Mouse (Mus musculus) embryonic facial prominence, embryonic 11.5 days (tissue): ENCODE results near the gene Gm20532. TPM values are rescaled to one million over a fixed set of nuclear protein-coding genes. Genes with fewer than 3 reads are reported as not detected.

ENCODE experiments used
- ATAC-seq: fragments of 200-750 bp; cut with Nextera tagmentation; replicated peaks from 2 replicates; pipeline ENCODE4 v1.8.0; 2017; ENCODE audit warnings: low read depth; ENCODE audit not compliant: insufficient number of reproducible peaks, low FRiP score, low TSS enrichment
- DNase-seq: peaks from one replicate; pipeline ENCODE4 v3.0.0-alpha.2; 2015; ENCODE audit warnings: low spot score
- H3K27ac ChIP-seq: fragments of 300-500 bp; sonication (generic); replicated peaks from 2 replicates; pipeline ENCODE4 v1.5.1; 2014; ENCODE audit warnings: mild to moderate bottlenecking, low read depth, low read length, control low read depth
- H3K27me3 ChIP-seq: fragments of 300-500 bp; sonication (generic); 2 replicates; pipeline ENCODE4 v1.6.1; 2014; ENCODE audit warnings: mild to moderate bottlenecking, low read length, moderate library complexity, mixed read lengths; ENCODE audit not compliant: control insufficient read depth, insufficient read depth
- H3K36me3 ChIP-seq: fragments of 300-500 bp; sonication (generic); replicated peaks from 2 replicates; pipeline ENCODE4 v1.6.1; 2014; ENCODE audit warnings: low read depth, mild to moderate bottlenecking, low read length, moderate library complexity, mixed read lengths; ENCODE audit not compliant: control insufficient read depth, insufficient read depth
- H3K4me1 ChIP-seq: fragments of 300-500 bp; sonication (generic); 2 replicates; pipeline ENCODE4 v1.6.1; 2014; ENCODE audit warnings: low read length, mixed read lengths; ENCODE audit not compliant: control insufficient read depth, insufficient read depth
- H3K4me2 ChIP-seq: fragments of 300-500 bp; sonication (generic); 2 replicates; pipeline ENCODE4 v1.6.1; 2014; ENCODE audit warnings: low read depth, mild to moderate bottlenecking, control low read depth, low read length, moderate library complexity
- H3K4me3 ChIP-seq: fragments of 300-500 bp; sonication (generic); 2 replicates; pipeline ENCODE4 v1.5.1; 2014; ENCODE audit warnings: low read depth, low read length, control low read depth
- H3K9ac ChIP-seq: fragments of 300-500 bp; sonication (generic); replicated peaks from 2 replicates; pipeline ENCODE4 v1.6.1; 2014; ENCODE audit warnings: mild to moderate bottlenecking, control low read depth, low read length
- H3K9me3 ChIP-seq: fragments of 300-500 bp; sonication (generic); replicated peaks from 2 replicates; pipeline ENCODE4 v1.6.1; 2016; ENCODE audit warnings: mild to moderate bottlenecking, low read length, inconsistent platforms, mixed read lengths; ENCODE audit not compliant: control insufficient read depth
- WGBS: fragments of 180-500 bp; shearing (Covaris S2); extraction: QIAGEN DNeasy Blood & Tissue Kit; methylation state at CpG from one replicate; pipeline ENCODE4 v1.1.7; 2014; 5-methylcytosine and 5-hydroxymethylcytosine counted together
- polyA plus RNA-seq: library from polyadenylated mRNA; unstranded; fragments of >200 nt; fragmentation: Nextera tagmentation; extraction: Ambion mirVana; gene quantifications from 2 replicates; pipeline ENCODE4 v1.2.1, GENCODE M21; 2014

Gm20532 gene
- polyA plus RNA-seq, 1 experiment from 2014 or later, result not detected

DNA sequence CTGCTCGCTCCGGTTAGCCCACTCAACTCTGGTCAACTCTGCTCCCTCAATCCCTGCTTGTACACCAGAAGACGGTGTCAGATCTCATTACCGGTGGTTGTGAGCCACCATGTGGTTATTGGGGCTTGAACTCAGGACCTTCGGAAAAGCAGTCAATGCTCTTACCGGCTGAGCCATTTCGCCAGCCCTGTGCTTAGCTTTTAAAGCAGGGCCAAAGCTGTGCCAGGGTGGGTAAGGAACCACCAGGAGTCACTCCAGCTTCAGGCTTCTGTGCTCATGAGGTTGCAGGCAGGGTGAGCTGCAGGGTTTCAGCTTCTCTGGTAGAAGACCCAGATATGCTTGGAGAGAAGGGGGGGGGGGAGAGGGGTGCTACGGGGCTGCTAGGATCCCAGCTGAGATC is 18.9 kb downstream of the Gm20532 start:
- no peak overlapping the region for H3K4me2 ChIP-seq
- H3K4me3 ChIP-seq, result no peak overlapping the region
- no peaks in the 10 kb centered on the region; the same call in 1 of the 2 replicates for H3K4me1 ChIP-seq
- no peak overlapping the region for H3K27ac ChIP-seq
- DNase-seq, result no peak
- ATAC-seq, result no peak
- H3K9me3 ChIP-seq, result no peaks in the 10 kb centered on the region
- H3K9ac ChIP-seq, result no peak overlapping the region
- 78% methylated on average over 8 of the region's 8 CpGs for WGBS
- no peaks in the 10 kb centered on the region; the same call in 1 of the 2 replicates for H3K27me3 ChIP-seq
- no peaks in the 10 kb centered on the region for H3K36me3 ChIP-seq

DNA sequence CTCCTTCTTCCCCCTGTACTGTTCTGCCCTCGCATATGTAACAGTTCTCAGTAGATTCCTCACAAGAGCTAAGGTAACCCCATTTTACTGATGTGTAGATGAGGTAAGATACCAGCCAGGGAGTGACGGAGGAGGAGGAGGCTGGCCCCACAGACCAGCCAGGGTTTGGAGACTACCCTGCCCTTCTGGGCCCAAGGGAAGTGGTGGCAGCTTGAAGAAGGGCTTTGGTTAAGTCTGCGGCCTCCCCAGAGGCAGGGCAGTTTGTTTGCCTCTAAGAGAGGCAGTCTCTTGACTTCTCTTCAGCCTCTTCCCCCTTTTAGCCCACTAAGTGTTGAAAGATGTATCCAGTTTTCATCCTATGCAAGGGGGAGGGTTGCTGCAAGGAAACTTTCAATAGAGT is 20.1 kb downstream of the Gm20532 start:
- ATAC-seq, result no peak
- no peak overlapping the region for H3K9ac ChIP-seq
- H3K4me3 ChIP-seq, result no peak overlapping the region
- DNase-seq, result no peak
- no peak overlapping the region for H3K27ac ChIP-seq
- 70% methylated on average over 3 of the region's 3 CpGs for WGBS
- H3K27me3 ChIP-seq, result no peaks in the 10 kb centered on the region; the same call in 1 of the 2 replicates
- H3K4me2 ChIP-seq, result no peak overlapping the region
- H3K36me3 ChIP-seq, result no peaks in the 10 kb centered on the region
- no peaks in the 10 kb centered on the region for H3K9me3 ChIP-seq
- H3K4me1 ChIP-seq, result no peaks in the 10 kb centered on the region; the same call in 1 of the 2 replicates

DNA sequence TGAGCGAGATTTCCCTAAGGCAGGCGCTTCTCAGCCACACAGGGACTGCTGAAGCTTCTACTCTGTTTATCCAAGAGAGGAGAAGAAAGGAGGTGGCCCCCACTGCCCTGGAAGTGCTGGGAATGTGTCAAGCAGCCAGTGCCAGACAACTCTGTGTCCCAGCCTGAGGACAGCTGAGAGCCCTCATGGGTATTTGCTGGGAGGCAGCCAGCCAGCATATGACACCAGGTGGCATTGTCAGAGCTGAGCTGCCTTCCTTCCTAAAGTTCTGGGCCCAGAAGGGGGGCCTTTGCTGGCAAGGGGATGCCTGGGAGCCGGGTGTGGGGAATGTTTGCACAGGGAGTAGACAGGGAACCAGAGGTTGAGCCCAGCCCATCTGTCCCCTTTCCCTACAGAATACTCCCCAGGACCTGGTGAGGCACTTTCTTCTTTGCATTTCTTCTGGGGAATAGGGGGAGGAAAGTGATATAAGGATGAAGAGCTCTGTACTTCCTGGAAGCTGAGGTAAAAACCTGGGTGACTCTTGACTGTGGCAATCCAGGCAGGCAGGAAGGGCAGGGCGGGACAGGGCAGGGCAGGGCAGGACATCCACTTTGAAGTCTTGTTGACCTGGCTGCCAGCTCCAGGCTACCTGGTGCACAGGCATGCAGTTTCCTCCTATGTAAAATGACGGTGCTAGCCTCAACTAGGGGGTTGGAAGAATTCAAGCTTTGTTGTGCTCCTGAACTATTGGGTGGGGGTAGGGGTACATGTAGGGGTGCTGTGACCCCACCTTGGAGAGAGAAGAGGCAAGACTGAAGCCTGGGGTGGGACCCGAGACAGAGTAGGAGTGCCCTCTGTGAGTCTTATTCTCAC is 20.8 kb downstream of the Gm20532 start:
- Histone ChIP-seq H3K4me2 (no peak overlapping the region), H3K27ac (no peak overlapping the region), H3K27me3 (no peaks in the 10 kb centered on the region; the same call in 1 of the 2 replicates), H3K9ac (no peak overlapping the region), H3K9me3 (no peaks in the 10 kb centered on the region), H3K4me1 (no peaks in the 10 kb centered on the region; the same call in 1 of the 2 replicates), H3K4me3 (no peak overlapping the region), H3K36me3 (no peaks in the 10 kb centered on the region)
- 57% methylated on average over 6 of the region's 6 CpGs for WGBS
- DNase-seq (no peak), ATAC-seq (no peak)

DNA sequence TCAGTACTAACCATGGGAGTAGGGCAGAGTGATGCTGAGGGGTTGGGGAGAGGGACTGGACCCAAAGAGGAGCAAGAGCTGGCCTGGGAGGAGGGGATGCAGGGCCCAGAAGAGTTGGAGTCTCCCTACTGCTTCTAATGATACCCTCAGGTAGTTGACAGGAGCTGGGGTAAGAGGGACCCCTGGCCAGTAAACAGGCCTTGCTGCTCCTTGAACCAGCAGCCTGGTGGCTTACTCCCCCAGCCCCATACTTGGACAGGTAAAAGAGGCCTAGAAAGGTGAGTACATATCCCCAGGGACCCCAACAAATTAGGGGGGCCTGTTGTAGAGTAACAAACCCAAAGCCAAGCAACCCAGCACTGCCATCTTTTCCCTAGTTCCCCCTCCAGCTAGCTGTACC is 22.3 kb downstream of the Gm20532 start:
- Histone ChIP-seq H3K9me3 (no peaks in the 10 kb centered on the region), H3K36me3 (no peaks in the 10 kb centered on the region), H3K4me1 (no peaks in the 10 kb centered on the region; the same call in 1 of the 2 replicates), H3K4me2 (no peak overlapping the region), H3K9ac (no peak overlapping the region), H3K4me3 (no peak overlapping the region), H3K27ac (no peak overlapping the region), H3K27me3 (no peaks in the 10 kb centered on the region; the same call in 1 of the 2 replicates)
- DNase-seq (no peak), ATAC-seq (no peak)

DNA sequence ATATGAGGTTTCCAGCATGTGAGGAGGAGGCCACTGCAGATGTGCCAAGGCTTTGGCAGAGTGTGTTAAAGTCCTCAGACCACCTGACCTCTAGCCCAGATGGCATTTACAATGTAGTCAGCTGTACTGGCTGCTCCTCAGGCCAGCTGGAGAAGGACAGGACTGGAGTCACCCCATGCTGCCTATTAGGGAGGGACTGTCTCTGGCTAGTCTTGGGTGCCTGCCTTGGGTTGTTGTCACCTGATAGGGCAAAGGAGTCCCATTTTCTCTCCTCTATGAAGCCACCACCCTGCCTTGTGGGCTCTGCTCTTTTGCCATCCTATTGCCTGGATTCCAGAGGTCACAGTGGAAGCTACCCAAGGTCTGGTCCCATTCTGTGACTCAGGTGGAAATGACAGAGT is 22.8 kb downstream of the Gm20532 start:
- no peaks in the 10 kb centered on the region for H3K9me3 ChIP-seq
- no peak for ATAC-seq

DNA sequence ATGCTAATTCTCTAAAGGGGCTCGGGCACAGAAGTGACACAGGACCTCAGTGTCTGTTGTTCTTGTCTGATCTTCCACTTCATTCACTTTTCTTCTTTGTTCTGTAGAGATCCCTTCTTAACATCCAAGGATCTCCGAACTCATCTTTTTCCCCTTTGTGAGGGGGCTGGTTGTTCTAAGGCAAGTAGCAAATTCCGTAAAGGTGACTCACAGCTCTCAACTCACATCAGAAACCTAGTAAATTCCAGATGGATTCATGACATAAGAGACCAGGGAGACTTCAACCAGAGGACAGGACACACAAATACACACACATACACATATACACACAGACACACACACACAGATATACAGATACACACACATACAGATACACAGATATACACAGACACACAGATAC is 24.1 kb downstream of the Gm20532 start:
- ATAC-seq, result no peak
- Histone ChIP-seq H3K4me3 (no peak overlapping the region), H3K9ac (no peak overlapping the region), H3K27me3 (no peaks in the 10 kb centered on the region), H3K4me1 (no peaks in the 10 kb centered on the region), H3K4me2 (no peak overlapping the region), H3K36me3 (no peaks in the 10 kb centered on the region), H3K9me3 (no peaks in the 10 kb centered on the region), H3K27ac (no peak overlapping the region)
- 71% methylated on average over 3 of the region's 3 CpGs for WGBS
- no peak for DNase-seq

More for the DNA sequence above, 22.8 kb downstream of the Gm20532 start:
- Histone ChIP-seq H3K4me3 (no peak overlapping the region), H3K9ac (no peak overlapping the region), H3K27ac (no peak overlapping the region), H3K4me1 (no peaks in the 10 kb centered on the region; the same call in 1 of the 2 replicates), H3K4me2 (no peak overlapping the region), H3K36me3 (no peaks in the 10 kb centered on the region), H3K27me3 (no peaks in the 10 kb centered on the region; the same call in 1 of the 2 replicates)
- no peak for DNase-seq

DNA sequence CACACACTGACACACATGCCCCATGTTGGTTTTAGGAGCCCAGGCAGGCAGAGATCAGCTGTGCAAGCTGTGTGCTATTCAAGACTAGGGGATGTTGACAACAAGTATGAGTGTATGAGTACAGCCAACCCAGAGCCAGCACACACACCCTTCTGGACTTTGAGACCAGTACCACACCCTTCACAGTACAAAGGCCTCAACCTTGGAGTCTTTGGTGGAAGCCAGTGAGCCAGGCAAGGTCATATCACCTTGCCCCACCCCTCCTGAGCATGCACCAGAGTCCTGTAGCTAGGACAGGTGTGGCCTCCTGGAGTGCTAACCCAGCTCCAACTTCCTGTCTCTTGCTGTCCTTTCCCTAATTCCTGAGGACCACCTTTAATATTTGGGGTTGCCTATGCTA is 24.6 kb downstream of the Gm20532 start:
- H3K4me3 ChIP-seq, result no peak overlapping the region
- H3K4me2 ChIP-seq, result no peak overlapping the region
- H3K36me3 ChIP-seq, result no peaks in the 10 kb centered on the region
- no peaks in the 10 kb centered on the region for H3K9me3 ChIP-seq
- DNase-seq (no peak), ATAC-seq (no peak)
- H3K9ac ChIP-seq, result no peak overlapping the region
- H3K27me3 ChIP-seq, result no peaks in the 10 kb centered on the region
- H3K4me1 ChIP-seq, result no peaks in the 10 kb centered on the region
- H3K27ac ChIP-seq, result no peak overlapping the region

DNA sequence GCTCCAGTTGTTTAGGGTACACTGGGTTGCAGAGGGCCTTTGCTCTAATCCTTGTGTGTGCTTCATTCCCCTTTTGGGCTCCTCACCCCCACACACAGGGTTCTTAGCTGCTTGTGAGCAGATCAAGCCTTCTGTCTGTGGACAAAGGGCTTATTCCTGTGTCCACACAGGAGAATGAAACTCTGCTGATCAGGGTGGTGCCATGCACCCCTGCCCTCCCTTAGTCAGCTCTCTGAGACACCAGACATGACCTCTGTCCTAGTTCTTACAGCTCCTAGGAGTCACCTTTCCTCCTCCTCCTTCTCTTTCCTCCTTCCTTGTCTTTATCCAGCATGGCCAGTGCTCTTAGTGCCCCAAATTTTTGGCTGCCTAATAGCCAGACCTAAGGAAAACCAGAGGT is 25.5 kb downstream of the Gm20532 start:
- H3K27me3 ChIP-seq, result no peaks in the 10 kb centered on the region
- H3K4me3 ChIP-seq, result no peak overlapping the region
- no peaks in the 10 kb centered on the region for H3K4me1 ChIP-seq
- DNase-seq, result no peak
- no peaks in the 10 kb centered on the region for H3K36me3 ChIP-seq
- ATAC-seq, result no peak
- H3K9me3 ChIP-seq, result no peaks in the 10 kb centered on the region
- H3K9ac ChIP-seq, result no peak overlapping the region
- H3K4me2 ChIP-seq, result no peak overlapping the region
- no peak overlapping the region for H3K27ac ChIP-seq
